ENCODE assay signal across 9 mouse cellular contexts in the genomic region with DNA sequence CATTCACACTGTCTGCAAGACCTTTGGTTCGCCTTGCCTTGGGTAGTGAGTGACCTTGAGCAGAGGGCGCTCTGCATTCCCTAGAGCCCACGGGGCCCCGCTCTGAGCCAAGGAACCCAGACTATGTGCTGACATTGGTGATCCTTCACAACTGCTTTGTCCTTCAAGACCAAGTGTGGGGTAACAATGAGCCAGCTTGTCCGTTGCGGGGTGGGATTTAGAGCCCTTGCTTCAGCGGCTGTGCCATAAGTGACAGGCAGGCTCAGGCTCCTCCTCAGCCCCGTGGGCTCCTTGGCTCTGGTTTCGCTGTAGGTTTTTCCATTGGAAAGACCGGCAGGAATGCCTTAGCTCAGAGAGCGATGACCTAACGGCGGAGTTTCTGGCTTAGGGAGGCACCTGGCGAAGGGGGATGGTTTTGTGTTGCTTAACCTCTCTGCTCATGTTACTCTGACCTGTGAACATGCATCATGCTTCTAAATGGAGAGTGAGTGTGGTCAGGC.
DNase-seq lines count a peak whose midpoint lies in the region; ATAC-seq and TF ChIP-seq lines count a peak whose summit lies in the region.
"Had no signal": no experiment of that assay in that cellular context is flagged by ENCODE, and none has a peak within 500 bp of the region (broad histone marks: within the 10 kb centered on the region; RNA-seq: fewer than 3 reads in every experiment).

No protein-coding gene starts in this region.

- no peak overlapping the region for H3K9ac ChIP-seq in kidney, embryonic 14.5 days (ENCODE audit: low read depth, low read length)
- no peak overlapping the region for H3K9ac ChIP-seq in embryonic facial prominence, embryonic 15.5 days
- no peak overlapping the region for H3K9ac ChIP-seq in heart, postnatal 0 days (replicated peaks; ENCODE audit: low read depth, low read length)
- H3K9ac ChIP-seq in midbrain, embryonic 16.5 days (ENCODE audit: low read depth, low read length): no peak overlapping the region
- H3K9ac ChIP-seq in liver, postnatal 0 days (replicated peaks): no peak overlapping the region
- H3K9ac ChIP-seq: liver, embryonic 13.5 days had no signal

- no peak for TF ChIP-seq CTCF in heart, postnatal 0 days (IDR thresholded peaks at IDR 0.05; ENCODE audit: low read depth)
- no peak for TF ChIP-seq CTCF in liver, postnatal 0 days (IDR thresholded peaks at IDR 0.05; ENCODE audit: low read depth)

- no peaks in the 10 kb centered on the region for H3K36me3 ChIP-seq in kidney, embryonic 14.5 days (ENCODE audit: control insufficient read depth, insufficient read depth, low read length)
- H3K36me3 ChIP-seq in embryonic facial prominence, embryonic 15.5 days: no peaks in the 10 kb centered on the region
- no peaks in the 10 kb centered on the region for H3K36me3 ChIP-seq in heart, postnatal 0 days (replicated peaks; ENCODE audit: control insufficient read depth, insufficient read depth, low read length)
- H3K36me3 ChIP-seq in midbrain, embryonic 16.5 days (ENCODE audit: control insufficient read depth, insufficient read depth, low read length): no peaks in the 10 kb centered on the region
- no peaks in the 10 kb centered on the region for H3K36me3 ChIP-seq in liver, postnatal 0 days (replicated peaks; ENCODE audit: insufficient read depth, low read length)
- H3K36me3 ChIP-seq: liver, embryonic 13.5 days had no signal

- H3K27me3 ChIP-seq in kidney, embryonic 14.5 days (ENCODE audit: control insufficient read depth, insufficient read depth, low read length): no peaks in the 10 kb centered on the region
- H3K27me3 ChIP-seq in embryonic facial prominence, embryonic 15.5 days: no peaks in the 10 kb centered on the region
- no peaks in the 10 kb centered on the region for H3K27me3 ChIP-seq in heart, postnatal 0 days (ENCODE audit: control insufficient read depth, insufficient read depth, low read length)
- no peaks in the 10 kb centered on the region for H3K27me3 ChIP-seq in midbrain, embryonic 16.5 days (ENCODE audit: control insufficient read depth, insufficient read depth, low read depth, low read length)
- H3K27me3 ChIP-seq in liver, postnatal 0 days (ENCODE audit: insufficient read depth, low read length): no peaks in the 10 kb centered on the region
- H3K27me3 ChIP-seq: liver, embryonic 13.5 days had no signal

- H3K4me1 ChIP-seq in kidney, embryonic 14.5 days (ENCODE audit: control insufficient read depth, insufficient read depth, low read length): no peaks in the 10 kb centered on the region
- H3K4me1 ChIP-seq in embryonic facial prominence, embryonic 15.5 days: 0 out of 2 replicates have a peak, but pooled peaks cover 4% of the 10 kb centered on the region
- peaks cover 38% of the 10 kb centered on the region for H3K4me1 ChIP-seq in heart, postnatal 0 days (ENCODE audit: control insufficient read depth, insufficient read depth)
- no peaks in the 10 kb centered on the region; the same call in 1 of the 2 replicates for H3K4me1 ChIP-seq in midbrain, embryonic 16.5 days (ENCODE audit: control insufficient read depth, insufficient read depth, low read length)
- H3K4me1 ChIP-seq in liver, postnatal 0 days (ENCODE audit: insufficient read depth): no peaks in the 10 kb centered on the region
- H3K4me1 ChIP-seq: liver, embryonic 13.5 days had no signal

- peak; percentile 63 for ATAC-seq in kidney, embryonic 14.5 days (ENCODE audit: low FRiP score, low TSS enrichment)
- peak; percentile 34; the same call in 1 of the 2 replicates for ATAC-seq in embryonic facial prominence, embryonic 15.5 days (ENCODE audit: insufficient number of reproducible peaks, low FRiP score, low TSS enrichment, low read depth)
- peak; percentile 76 for ATAC-seq in heart, postnatal 0 days (ENCODE audit: insufficient read depth, low read depth)
- ATAC-seq in midbrain, embryonic 16.5 days: no peak
- no peak for ATAC-seq in granulocyte monocyte progenitor cell, adult 5-6 weeks (replicated peaks; ENCODE audit: poor library complexity, severe bottlenecking)
- ATAC-seq in liver, postnatal 0 days: no peak

- H3K9me3 ChIP-seq in kidney, embryonic 14.5 days (ENCODE audit: control insufficient read depth, low read length): no peaks in the 10 kb centered on the region
- no peaks in the 10 kb centered on the region for H3K9me3 ChIP-seq in embryonic facial prominence, embryonic 15.5 days (replicated peaks)
- no peaks in the 10 kb centered on the region; the same call in 1 of the 2 replicates for H3K9me3 ChIP-seq in heart, postnatal 0 days (replicated peaks; ENCODE audit: control insufficient read depth, low read length)
- H3K9me3 ChIP-seq in midbrain, embryonic 16.5 days (replicated peaks; ENCODE audit: control insufficient read depth, low read length, poor library complexity, severe bottlenecking): no peaks in the 10 kb centered on the region
- H3K9me3 ChIP-seq in liver, postnatal 0 days (ENCODE audit: low read length): no peaks in the 10 kb centered on the region
- H3K9me3 ChIP-seq: liver, embryonic 13.5 days had no signal

- H3K4me2 ChIP-seq in kidney, embryonic 14.5 days (replicated peaks; ENCODE audit: low read depth, low read length): no peak overlapping the region
- no peak overlapping the region for H3K4me2 ChIP-seq in embryonic facial prominence, embryonic 15.5 days (replicated peaks)
- 0 out of 2 replicates have a peak overlapping the region, but pooled peaks have one; percentile 2 for H3K4me2 ChIP-seq in heart, postnatal 0 days (ENCODE audit: low read depth, low read length)
- no peak overlapping the region for H3K4me2 ChIP-seq in midbrain, embryonic 16.5 days (ENCODE audit: low read length)
- H3K4me2 ChIP-seq in liver, postnatal 0 days (ENCODE audit: low read depth, low read length): no peak overlapping the region
- H3K4me2 ChIP-seq: liver, embryonic 13.5 days had no signal

- DNase-seq in kidney, adult 18-20 months: no peak
- DNase-seq in heart, postnatal 0 days (ENCODE audit: low spot score): peak; percentile 75
- DNase-seq in testis, postnatal 10 days (ENCODE audit: low spot score): no peak
- DNase-seq in liver, postnatal 0 days: no peak
- DNase-seq: liver, embryonic 13.5 days had no signal

- 52% methylated on average over 14 of the region's 14 CpGs for WGBS in kidney, embryonic 14.5 days
- 62% methylated on average over 14 of the region's 14 CpGs for WGBS in embryonic facial prominence, embryonic 15.5 days
- 29% methylated on average over 14 of the region's 14 CpGs for WGBS in heart, postnatal 0 days
- WGBS in midbrain, embryonic 16.5 days: 74% methylated on average over 14 of the region's 14 CpGs
- 79% methylated on average over 14 of the region's 14 CpGs for WGBS in liver, postnatal 0 days (ENCODE audit: insufficient replicate concordance)

- TF ChIP-seq EP300 in heart, postnatal 0 days (IDR thresholded peaks at IDR 0.05; ENCODE audit: low read depth): 0 out of 2 replicates have a peak, but pooled peaks have one; percentile 38
- no peak for TF ChIP-seq EP300 in liver, postnatal 0 days (IDR thresholded peaks at IDR 0.05; ENCODE audit: low read depth)

- H3K27ac ChIP-seq in kidney, embryonic 14.5 days (ENCODE audit: low read depth, low read length): no peak overlapping the region
- H3K27ac ChIP-seq in embryonic facial prominence, embryonic 15.5 days (replicated peaks): no peak overlapping the region
- H3K27ac ChIP-seq in heart, postnatal 0 days (ENCODE audit: low read depth): peak overlapping the region; percentile 83
- 0 out of 2 replicates have a peak overlapping the region, but pooled peaks have one; percentile 4 for H3K27ac ChIP-seq in midbrain, embryonic 16.5 days (ENCODE audit: low read length)
- no peak overlapping the region for H3K27ac ChIP-seq in liver, postnatal 0 days (ENCODE audit: low read depth)
- H3K27ac ChIP-seq: liver, embryonic 13.5 days had no signal

- no peak overlapping the region for H3K4me3 ChIP-seq in kidney, embryonic 14.5 days (ENCODE audit: low read length)
- no peak overlapping the region for H3K4me3 ChIP-seq in embryonic facial prominence, embryonic 15.5 days (replicated peaks)
- no peak overlapping the region for H3K4me3 ChIP-seq in heart, postnatal 0 days (ENCODE audit: low read depth, low read length)
- H3K4me3 ChIP-seq in midbrain, embryonic 16.5 days (ENCODE audit: low read depth, low read length): no peak overlapping the region
- no peak overlapping the region for H3K4me3 ChIP-seq in liver, postnatal 0 days (ENCODE audit: low read depth, low read length)
- H3K4me3 ChIP-seq: liver, embryonic 13.5 days had no signal

Comparison
In these comparisons a context has a peak if more than half of its experiments do, and no peak if none do; other contexts are left out.
1. ATAC-seq: peak in kidney, embryonic 14.5 days (single experiment), embryonic facial prominence, embryonic 15.5 days (single experiment) and heart, postnatal 0 days (single experiment); none in midbrain, embryonic 16.5 days (single experiment), granulocyte monocyte progenitor cell, adult 5-6 weeks (single experiment) and liver, postnatal 0 days (single experiment).
2. H3K27ac ChIP-seq: peak in heart, postnatal 0 days (single experiment) and midbrain, embryonic 16.5 days (single experiment); none in kidney, embryonic 14.5 days (single experiment), embryonic facial prominence, embryonic 15.5 days (single experiment) and liver, postnatal 0 days (single experiment).